Mouse (Mus musculus) c-Kit-positive CD71-positive TER-119-negative erythroid progenitor cells, embryonic 14.5 days (primary cell): Measurements from ENCODE around the gene Golph3.

ENCODE experiments used
- DNase-seq: peaks from one replicate; pipeline ENCODE4 v3.0.0-alpha.2; 2013; ENCODE audit warnings: low read depth

Golph3 gene

DNA sequence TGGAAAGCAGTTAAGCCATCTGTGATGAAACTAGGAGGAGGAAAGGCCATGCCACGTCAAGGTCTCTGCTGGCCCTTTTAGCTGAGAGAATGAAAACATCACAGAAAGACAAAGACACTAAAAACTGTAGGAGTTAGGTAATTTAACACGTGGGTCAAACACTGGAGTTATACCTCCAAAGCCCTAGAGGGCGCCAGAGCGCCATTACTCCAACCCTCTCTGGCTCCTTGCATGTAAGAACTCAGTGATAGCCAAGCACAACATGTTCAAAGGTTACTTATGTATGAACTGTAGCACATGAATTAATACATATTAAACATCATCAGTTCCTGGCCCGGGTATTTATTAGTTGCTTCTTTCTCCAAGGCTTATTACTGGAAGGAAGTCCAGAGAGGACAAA, 59.3 kb downstream of the Golph3 start:
- peak; percentile 68 for DNase-seq

DNA sequence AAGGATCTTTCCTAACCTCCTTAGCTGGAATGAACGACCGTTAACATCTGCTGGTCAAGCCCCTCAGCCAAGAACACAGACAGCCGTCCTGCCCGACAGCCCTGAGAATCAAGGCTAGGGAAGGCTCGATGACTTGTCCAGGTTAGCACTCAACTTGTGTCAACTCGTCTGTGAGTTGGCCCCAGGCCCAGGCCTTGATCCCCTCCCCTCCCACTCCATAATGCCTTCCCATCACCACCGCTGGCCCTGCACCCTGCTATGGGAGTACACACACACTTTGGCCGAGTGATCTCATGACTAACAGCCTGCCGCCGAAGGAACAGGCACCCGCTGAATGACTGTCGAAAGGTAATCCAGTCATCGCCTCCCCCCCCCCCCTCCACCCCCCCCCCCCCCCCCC, 63.4 kb downstream of the Golph3 start:
- DNase-seq: no peak

DNA sequence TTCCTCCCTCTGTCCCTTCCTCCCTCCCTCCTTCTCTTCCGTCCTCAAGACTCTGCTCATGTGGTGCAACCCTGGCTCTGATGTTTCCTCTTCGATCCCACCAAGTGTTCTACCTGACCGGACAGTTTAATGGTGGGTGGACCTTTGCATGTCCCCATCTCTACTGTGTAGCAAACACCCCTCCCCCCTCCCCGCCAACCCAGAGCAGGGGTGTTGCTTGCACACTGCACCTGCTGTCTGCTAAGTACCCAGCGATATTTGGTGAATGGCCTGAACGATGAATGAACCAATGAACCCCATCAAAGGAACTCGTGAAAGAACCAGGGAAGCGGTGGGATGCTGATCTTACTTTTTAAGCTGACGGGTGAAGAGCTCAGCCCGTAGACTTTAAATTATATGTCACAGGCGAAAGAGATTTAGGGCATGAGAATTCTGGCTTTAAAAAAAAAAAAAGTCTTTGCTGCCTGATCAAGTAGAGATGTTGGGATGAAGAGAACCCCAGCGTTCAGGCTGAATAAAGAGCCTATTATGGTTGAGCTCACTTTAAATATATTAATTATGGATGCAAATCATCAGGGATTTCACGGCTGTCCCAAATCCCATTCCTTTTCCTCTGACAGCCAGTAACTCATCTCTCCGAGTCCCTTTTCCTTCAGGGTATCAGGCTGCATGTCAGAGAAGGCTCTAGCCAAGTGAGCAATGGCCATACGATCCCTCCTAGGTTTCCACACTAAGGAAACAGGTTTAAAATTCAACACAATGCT, 67.7 kb downstream of the Golph3 start:
- DNase-seq: no peak

DNA sequence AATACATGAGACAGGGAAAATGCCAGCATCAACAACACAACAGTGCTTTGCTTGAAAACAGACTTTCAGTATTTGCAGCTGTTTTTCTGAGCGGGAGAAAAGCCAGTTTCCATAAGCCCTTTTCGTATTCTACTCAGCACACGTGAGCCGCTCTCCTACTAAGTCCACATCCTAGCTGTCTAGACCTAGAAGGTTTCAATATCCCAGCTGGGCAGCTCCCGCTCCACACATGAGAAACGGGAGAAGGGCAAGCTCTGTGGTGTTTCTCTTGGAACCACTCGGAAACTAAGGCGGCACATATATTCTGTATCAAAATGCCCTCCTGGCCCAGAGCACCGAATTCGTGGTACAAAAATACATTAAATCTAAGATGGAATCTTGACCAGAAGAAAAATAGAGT, 73.5 kb downstream of the Golph3 start:
- DNase-seq: no peak

DNA sequence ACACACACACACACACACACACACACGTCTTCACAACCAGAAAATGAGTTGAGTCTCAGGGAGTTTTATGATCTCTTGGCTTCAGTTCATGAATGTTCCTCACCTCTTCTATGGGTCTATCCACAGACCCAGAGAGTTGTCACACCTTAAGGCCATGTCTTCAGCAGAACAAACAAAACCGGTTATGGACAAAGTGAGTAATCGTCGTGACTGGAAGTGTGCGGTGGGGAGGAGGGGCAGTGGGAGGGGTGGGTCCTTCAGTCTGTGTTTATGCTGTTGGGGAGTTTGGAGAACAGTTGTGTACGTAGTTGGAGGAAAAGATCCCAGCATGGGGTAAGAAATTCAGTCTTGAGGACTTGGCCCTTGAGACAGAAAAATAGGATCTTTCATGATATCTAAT, 75.8 kb downstream of the Golph3 start:
- no peak for DNase-seq
